Mouse (Mus musculus) forebrain, embryonic 13.5 days (tissue): ENCODE results near the gene Zbtb38. TPM values are rescaled to one million over a fixed set of nuclear protein-coding genes. Genes with fewer than 3 reads are reported as not detected.

Source experiments
- ATAC-seq: fragments of 200-750 bp; cut with Nextera tagmentation; 2 replicates; pipeline ENCODE4 v1.8.0; 2017
- H3K27ac ChIP-seq: fragments of 300-500 bp; sonication (generic); 2 replicates; pipeline ENCODE4 v1.5.1; 2015; ENCODE audit warnings: inconsistent platforms, mild to moderate bottlenecking, moderate library complexity
- H3K27me3 ChIP-seq: fragments of 300-500 bp; sonication (generic); 2 replicates; pipeline ENCODE4 v1.6.1; 2015; ENCODE audit warnings: mild to moderate bottlenecking, inconsistent platforms
- H3K36me3 ChIP-seq: fragments of 300-500 bp; sonication (generic); 2 replicates; pipeline ENCODE4 v1.6.1; 2015; ENCODE audit warnings: mild to moderate bottlenecking, inconsistent platforms; ENCODE audit not compliant: poor library complexity, severe bottlenecking
- H3K4me1 ChIP-seq: fragments of 300-500 bp; sonication (generic); 2 replicates; pipeline ENCODE4 v1.6.1; 2015; ENCODE audit warnings: inconsistent platforms
- H3K4me2 ChIP-seq: fragments of 300-500 bp; sonication (generic); 2 replicates; pipeline ENCODE4 v1.6.1; 2015; ENCODE audit warnings: inconsistent platforms, mild to moderate bottlenecking, moderate library complexity
- H3K4me3 ChIP-seq: fragments of 300-500 bp; sonication (generic); 2 replicates; pipeline ENCODE4 v1.5.1; 2015; ENCODE audit warnings: mild to moderate bottlenecking, inconsistent platforms
- H3K9ac ChIP-seq: fragments of 300-500 bp; sonication (generic); 2 replicates; pipeline ENCODE4 v1.6.1; 2015; ENCODE audit warnings: mild to moderate bottlenecking, inconsistent platforms
- H3K9me3 ChIP-seq: fragments of 300-500 bp; sonication (generic); replicated peaks from 2 replicates; pipeline ENCODE4 v1.6.1; 2016; ENCODE audit warnings: inconsistent platforms
- WGBS: fragments of 180-500 bp; shearing (Covaris S2); methylation state at CpG from one replicate; pipeline ENCODE4 v1.1.7; 2015; 5-methylcytosine and 5-hydroxymethylcytosine counted together
- polyA plus RNA-seq: library from polyadenylated mRNA; unstranded; fragments of >200 nt; fragmentation: Nextera tagmentation; extraction: Ambion mirVana; gene quantifications from 2 replicates; pipeline ENCODE4 v1.2.1, GENCODE M21; 2015

Gene Zbtb38
- 30.5 and 30.8 TPM in 2 replicates for polyA plus RNA-seq

GRCm38 (mm10) chr9:96752603-96753114, at the start of gene Zbtb38:
Gene Zbtb38, minus strand, starts transcription at chr9:96752831.
- Histone ChIP-seq H3K27ac (no peak within 1 kb of the TSS), H3K9ac (no peak within 1 kb of the TSS), H3K4me3 (no peak within 1 kb of the TSS), H3K36me3 (no peaks in the 10 kb centered on the region), H3K27me3 (no peaks in the 10 kb centered on the region), H3K4me2 (no peak within 1 kb of the TSS), H3K9me3 (no peaks in the 10 kb centered on the region), H3K4me1 (peaks cover 8% of the 10 kb centered on the region; the same call in 1 of the 2 replicates)
- WGBS: 49% methylated on average over 15 of the region's 15 CpGs
- ATAC-seq: peak; percentile 21; the same call in 1 of the 2 replicates

- 26% methylated on average over 5 of the region's 5 CpGs for WGBS
- no peak overlapping the region for H3K4me2 ChIP-seq
- no peaks in the 10 kb centered on the region for H3K9me3 ChIP-seq
- no peak for ATAC-seq
- no peaks in the 10 kb centered on the region for H3K36me3 ChIP-seq
- no peak overlapping the region for H3K27ac ChIP-seq
- H3K27me3 ChIP-seq: no peaks in the 10 kb centered on the region
- H3K4me3 ChIP-seq: no peak overlapping the region
- H3K9ac ChIP-seq: no peak overlapping the region
- peaks cover 19% of the 10 kb centered on the region for H3K4me1 ChIP-seq
These were observed 47.6 kb upstream of the Zbtb38 start for GRCm38 (mm10) chr9:96800131-96800825.

GRCm38 (mm10) chr9:96797311-96797710, 44.7 kb upstream of the Zbtb38 start:
- no peak overlapping the region for H3K27ac ChIP-seq
- peaks cover 22% of the 10 kb centered on the region for H3K4me1 ChIP-seq
- no peak overlapping the region for H3K4me2 ChIP-seq
- no peak for ATAC-seq
- no peaks in the 10 kb centered on the region for H3K36me3 ChIP-seq
- H3K4me3 ChIP-seq: no peak overlapping the region
- no peaks in the 10 kb centered on the region for H3K27me3 ChIP-seq
- H3K9ac ChIP-seq: no peak overlapping the region
- H3K9me3 ChIP-seq: no peaks in the 10 kb centered on the region
- 94% methylated on average over 3 of the region's 3 CpGs for WGBS

GRCm38 (mm10) chr9:96795399-96795928, 42.8 kb upstream of the Zbtb38 start:
- peak; percentile 91 for ATAC-seq
- H3K9ac ChIP-seq: peak overlapping the region; percentile 63
- WGBS: 15% methylated on average over 10 of the region's 10 CpGs
- H3K36me3 ChIP-seq: no peaks in the 10 kb centered on the region
- H3K27ac ChIP-seq: peak overlapping the region; percentile 35; the same call in 1 of the 2 replicates
- H3K4me3 ChIP-seq: peak overlapping the region; percentile 39
- H3K27me3 ChIP-seq: no peaks in the 10 kb centered on the region
- no peaks in the 10 kb centered on the region for H3K9me3 ChIP-seq
- H3K4me1 ChIP-seq: peaks cover 22% of the 10 kb centered on the region
- H3K4me2 ChIP-seq: peak overlapping the region; percentile 64

- no peak overlapping the region for H3K9ac ChIP-seq
- no peak overlapping the region for H3K4me3 ChIP-seq
- H3K36me3 ChIP-seq: no peaks in the 10 kb centered on the region
- H3K9me3 ChIP-seq: no peaks in the 10 kb centered on the region
- WGBS: 93% methylated on average over 2 of the region's 2 CpGs
- H3K27ac ChIP-seq: no peak overlapping the region
- H3K4me2 ChIP-seq: no peak overlapping the region
- H3K27me3 ChIP-seq: no peaks in the 10 kb centered on the region
- H3K4me1 ChIP-seq: peaks cover 13% of the 10 kb centered on the region
- no peak for ATAC-seq
These were observed 42.0 kb upstream of the Zbtb38 start for GRCm38 (mm10) chr9:96794601-96795000.

GRCm38 (mm10) chr9:96792543-96792942, 39.9 kb upstream of the Zbtb38 start:
- ATAC-seq: no peak
- Histone ChIP-seq H3K9ac (no peak overlapping the region), H3K27me3 (no peaks in the 10 kb centered on the region), H3K4me1 (peaks cover 9% of the 10 kb centered on the region), H3K4me2 (no peak overlapping the region), H3K9me3 (no peaks in the 10 kb centered on the region), H3K36me3 (no peaks in the 10 kb centered on the region), H3K27ac (no peak overlapping the region), H3K4me3 (no peak overlapping the region)
- WGBS: 83% methylated on average over 2 of the region's 2 CpGs

GRCm38 (mm10) chr9:96790389-96791007, 37.9 kb upstream of the Zbtb38 start:
- Histone ChIP-seq H3K9me3 (no peaks in the 10 kb centered on the region), H3K27ac (no peak overlapping the region), H3K27me3 (no peaks in the 10 kb centered on the region), H3K4me1 (peaks cover 6% of the 10 kb centered on the region), H3K36me3 (no peaks in the 10 kb centered on the region), H3K4me2 (no peak overlapping the region), H3K9ac (no peak overlapping the region), H3K4me3 (no peak overlapping the region)
- ATAC-seq: no peak
- WGBS: 49% methylated on average over 4 of the region's 4 CpGs

GRCm38 (mm10) chr9:96789906-96790305, 37.3 kb upstream of the Zbtb38 start:
- no peak overlapping the region for H3K27ac ChIP-seq
- 62% methylated on average over 3 of the region's 3 CpGs for WGBS
- H3K27me3 ChIP-seq: no peaks in the 10 kb centered on the region
- no peak for ATAC-seq
- H3K4me1 ChIP-seq: no peaks in the 10 kb centered on the region
- H3K9me3 ChIP-seq: no peaks in the 10 kb centered on the region
- no peak overlapping the region for H3K4me3 ChIP-seq
- no peak overlapping the region for H3K4me2 ChIP-seq
- H3K36me3 ChIP-seq: no peaks in the 10 kb centered on the region
- H3K9ac ChIP-seq: no peak overlapping the region

GRCm38 (mm10) chr9:96787797-96788196, 35.2 kb upstream of the Zbtb38 start:
- no peaks in the 10 kb centered on the region for H3K36me3 ChIP-seq
- 82% methylated on average over 10 of the region's 10 CpGs for WGBS
- no peaks in the 10 kb centered on the region for H3K27me3 ChIP-seq
- H3K9me3 ChIP-seq: no peaks in the 10 kb centered on the region
- no peaks in the 10 kb centered on the region for H3K4me1 ChIP-seq
- H3K4me3 ChIP-seq: no peak overlapping the region
- H3K9ac ChIP-seq: no peak overlapping the region
- H3K27ac ChIP-seq: no peak overlapping the region
- ATAC-seq: no peak
- H3K4me2 ChIP-seq: no peak overlapping the region

- Histone ChIP-seq H3K36me3 (no peaks in the 10 kb centered on the region), H3K9me3 (no peaks in the 10 kb centered on the region), H3K4me1 (no peaks in the 10 kb centered on the region), H3K9ac (no peak overlapping the region), H3K27ac (no peak overlapping the region), H3K4me2 (no peak overlapping the region), H3K4me3 (no peak overlapping the region), H3K27me3 (no peaks in the 10 kb centered on the region)
- ATAC-seq: no peak
- WGBS: 68% methylated on average over 9 of the region's 9 CpGs
These were observed 33.3 kb upstream of the Zbtb38 start for GRCm38 (mm10) chr9:96785871-96786342.

GRCm38 (mm10) chr9:96785187-96785586, 32.6 kb upstream of the Zbtb38 start:
- Histone ChIP-seq H3K9ac (no peak overlapping the region), H3K27me3 (no peaks in the 10 kb centered on the region), H3K4me2 (no peak overlapping the region), H3K9me3 (no peaks in the 10 kb centered on the region), H3K36me3 (no peaks in the 10 kb centered on the region), H3K27ac (no peak overlapping the region), H3K4me3 (no peak overlapping the region), H3K4me1 (no peaks in the 10 kb centered on the region)
- no peak for ATAC-seq
- 84% methylated on average over 3 of the region's 3 CpGs for WGBS

- H3K9me3 ChIP-seq: no peaks in the 10 kb centered on the region
- no peaks in the 10 kb centered on the region for H3K27me3 ChIP-seq
- H3K9ac ChIP-seq: no peak overlapping the region
- no peak overlapping the region for H3K4me2 ChIP-seq
- WGBS: 92% methylated on average over 9 of the region's 9 CpGs
- H3K4me1 ChIP-seq: no peaks in the 10 kb centered on the region
- no peak overlapping the region for H3K27ac ChIP-seq
- H3K36me3 ChIP-seq: no peaks in the 10 kb centered on the region
- no peak overlapping the region for H3K4me3 ChIP-seq
- ATAC-seq: no peak
These were observed 31.0 kb upstream of the Zbtb38 start for GRCm38 (mm10) chr9:96783667-96784066.
